Mouse (Mus musculus): ENCODE results near the gene Myo1d.
A peak's percentile ranks its signal among the peaks of the same experiment; 100 is the strongest.

The Myo1d gene

DNA sequence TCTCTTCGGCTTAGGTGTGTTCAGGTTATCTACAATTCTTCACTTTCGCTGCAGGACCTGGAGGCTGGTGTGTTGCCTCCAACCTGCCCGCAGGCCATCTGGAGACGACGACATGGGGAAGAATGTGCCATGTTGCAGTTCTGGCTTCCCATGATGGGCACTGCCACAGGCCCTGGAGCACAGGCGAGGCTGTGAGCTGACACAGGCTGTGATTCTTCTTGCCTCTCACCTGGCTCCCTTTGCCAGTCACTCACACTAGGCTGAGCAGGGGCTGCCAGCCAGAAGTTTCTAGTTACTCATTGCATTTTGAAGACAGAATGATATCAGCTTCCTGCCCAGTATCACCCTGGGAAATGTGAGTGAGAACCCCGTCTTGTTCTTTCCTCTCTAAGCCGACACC is 250.7 kb downstream of the Myo1d start:
- no peak for DNase-seq

DNA sequence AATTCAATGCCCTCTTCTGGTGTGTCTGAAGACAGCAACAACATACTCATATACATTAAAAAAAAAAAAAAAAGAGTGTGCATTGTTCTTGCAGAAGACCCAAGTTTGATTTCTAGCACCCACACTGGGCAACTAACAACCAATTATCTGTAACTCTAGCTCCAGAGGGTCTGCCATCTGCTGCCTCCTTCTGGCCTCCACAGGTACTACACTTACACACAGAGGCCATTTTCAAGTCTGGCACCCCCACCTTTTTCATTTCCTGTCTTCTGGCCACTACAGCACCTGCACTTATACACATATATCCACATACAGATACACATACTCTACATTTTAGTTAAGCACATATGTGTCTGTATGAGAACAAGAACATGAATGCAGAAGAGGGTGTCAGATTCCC is 252.1 kb downstream of the Myo1d start:
- DNase-seq: peak; percentile 65 to 66

DNA sequence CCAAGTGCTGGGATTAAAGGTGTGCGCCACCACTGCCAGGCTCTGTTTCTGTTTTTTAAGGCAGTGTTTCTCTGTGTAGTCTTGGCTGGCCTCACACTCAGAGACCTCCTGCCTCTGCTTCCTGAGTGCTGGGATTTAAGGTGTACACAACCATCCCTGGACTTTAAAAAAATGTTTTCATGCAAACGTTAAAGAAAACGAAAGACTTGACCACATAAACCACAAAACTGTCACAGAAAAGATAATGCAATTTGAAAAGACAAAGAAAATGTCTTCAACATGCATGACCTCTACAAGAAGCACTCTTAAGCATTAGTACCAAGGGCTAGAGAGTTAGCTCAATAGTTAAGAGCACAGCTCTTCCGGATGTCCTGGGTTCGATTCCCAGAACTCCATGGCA is 255.6 kb downstream of the Myo1d start:
- no peak for DNase-seq

GRCm38 (mm10) chr11:80523410-80523809 is 256.4 kb downstream of the Myo1d start:
- no peak for DNase-seq

GRCm38 (mm10) chr11:80522852-80523251 is 257.0 kb downstream of the Myo1d start:
- DNase-seq: no peak

- no peak for DNase-seq
Measured at GRCm38 (mm10) chr11:80521148-80521547, 258.7 kb downstream of the Myo1d start.

- no peak for DNase-seq
Measured at GRCm38 (mm10) chr11:80518421-80519367, 261.1 kb downstream of the Myo1d start.

DNA sequence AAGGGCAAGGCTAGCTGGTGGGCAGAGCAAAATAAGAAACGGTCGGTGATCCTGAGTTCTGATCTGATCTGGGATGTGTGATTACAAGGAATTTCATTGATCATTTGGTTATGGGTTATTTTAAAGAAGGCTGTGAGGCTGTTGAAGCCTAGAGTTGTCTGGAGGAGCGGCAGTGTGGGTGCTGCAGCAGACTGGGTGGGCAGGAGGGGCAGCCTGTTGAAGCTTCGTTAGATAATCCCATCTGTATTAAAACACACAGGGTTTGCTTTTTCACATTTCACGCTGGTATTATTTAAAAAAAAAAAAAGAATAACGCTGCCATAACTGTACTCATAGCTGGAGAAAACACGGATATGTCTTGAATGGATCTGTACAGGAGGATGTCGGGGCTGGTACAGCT is 263.9 kb downstream of the Myo1d start:
- DNase-seq: no peak

DNA sequence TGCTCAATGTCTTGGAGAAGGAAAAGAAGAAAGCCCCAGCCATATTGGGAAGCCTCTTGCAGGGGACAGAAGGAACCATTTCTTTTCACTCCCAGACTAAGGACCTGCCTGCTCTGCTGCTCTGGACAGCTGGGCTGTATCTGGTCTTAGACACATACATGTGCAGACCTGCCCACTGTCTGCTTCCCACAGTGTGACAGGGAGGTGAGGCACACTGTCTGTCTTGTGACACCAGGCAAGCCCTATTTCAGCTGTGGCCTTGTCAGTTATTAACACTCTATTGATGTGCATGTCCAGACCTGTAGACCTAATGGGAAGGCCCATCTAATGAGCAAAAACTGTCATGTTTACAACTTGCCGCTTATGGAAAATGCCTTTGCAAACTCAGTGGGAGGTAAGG is 264.5 kb downstream of the Myo1d start:
- no peak for DNase-seq

DNA sequence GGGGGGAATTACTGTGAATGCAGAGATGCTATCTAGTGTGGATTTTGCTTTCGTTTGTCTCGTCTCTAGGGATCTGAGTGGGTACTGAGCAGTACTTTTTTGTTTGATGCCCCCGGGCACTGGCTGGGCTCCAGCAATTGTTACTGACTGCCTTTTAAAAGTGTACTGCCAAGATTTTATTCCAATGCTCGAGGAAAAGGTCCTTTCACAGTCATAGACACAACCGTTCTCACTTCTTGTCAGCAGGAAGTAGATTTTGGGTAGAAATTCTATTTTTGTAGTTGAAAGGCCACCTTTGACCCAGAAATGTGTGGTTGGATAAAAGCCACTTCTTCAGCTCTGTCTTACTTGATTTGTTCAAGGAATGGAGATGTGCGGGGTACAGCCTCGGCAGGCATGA is 266.0 kb downstream of the Myo1d start:
- DNase-seq: peak; percentile 46

GRCm38 (mm10) chr11:80512313-80513056 is 267.3 kb downstream of the Myo1d start:
- peak; percentile 38 to 46 for DNase-seq

DNA sequence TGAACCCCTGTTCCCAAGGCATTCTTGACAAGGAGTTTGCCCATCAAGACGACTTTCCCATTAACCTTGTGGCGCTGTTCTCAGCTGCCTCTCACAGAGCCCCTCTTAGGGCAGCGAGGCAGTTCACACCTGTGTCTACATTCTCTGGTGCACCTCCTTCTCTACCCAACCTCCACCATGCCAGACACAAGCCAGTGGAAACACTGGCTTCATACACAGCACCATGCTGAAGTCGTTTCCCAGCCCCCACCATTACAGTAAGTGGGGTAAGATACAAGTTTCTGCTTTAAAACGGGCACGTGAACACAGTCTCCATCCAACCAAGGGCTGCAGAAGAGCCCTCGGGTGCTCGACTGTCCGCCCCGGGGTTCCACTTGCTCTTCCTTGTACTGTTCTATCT is 269.7 kb downstream of the Myo1d start:
- no peak for DNase-seq

DNA sequence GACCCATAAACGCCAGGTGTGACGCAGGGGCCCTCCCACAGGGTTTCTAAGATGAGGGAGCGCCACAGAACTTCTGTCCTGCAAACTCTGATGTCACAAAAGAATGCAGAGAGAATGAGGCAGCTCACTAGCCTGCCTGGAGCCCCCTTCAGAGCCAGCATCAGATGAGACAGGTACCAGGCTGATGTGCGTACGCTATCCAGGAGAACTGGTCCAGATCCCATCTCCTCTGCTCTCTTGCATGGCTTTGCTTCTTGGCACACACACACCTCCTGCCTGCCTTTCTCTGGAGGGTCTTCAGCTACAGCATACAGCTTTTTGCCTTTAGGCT is 270.7 kb downstream of the Myo1d start:
- peak in 1 of 2 experiments; percentile 81 for DNase-seq

DNA sequence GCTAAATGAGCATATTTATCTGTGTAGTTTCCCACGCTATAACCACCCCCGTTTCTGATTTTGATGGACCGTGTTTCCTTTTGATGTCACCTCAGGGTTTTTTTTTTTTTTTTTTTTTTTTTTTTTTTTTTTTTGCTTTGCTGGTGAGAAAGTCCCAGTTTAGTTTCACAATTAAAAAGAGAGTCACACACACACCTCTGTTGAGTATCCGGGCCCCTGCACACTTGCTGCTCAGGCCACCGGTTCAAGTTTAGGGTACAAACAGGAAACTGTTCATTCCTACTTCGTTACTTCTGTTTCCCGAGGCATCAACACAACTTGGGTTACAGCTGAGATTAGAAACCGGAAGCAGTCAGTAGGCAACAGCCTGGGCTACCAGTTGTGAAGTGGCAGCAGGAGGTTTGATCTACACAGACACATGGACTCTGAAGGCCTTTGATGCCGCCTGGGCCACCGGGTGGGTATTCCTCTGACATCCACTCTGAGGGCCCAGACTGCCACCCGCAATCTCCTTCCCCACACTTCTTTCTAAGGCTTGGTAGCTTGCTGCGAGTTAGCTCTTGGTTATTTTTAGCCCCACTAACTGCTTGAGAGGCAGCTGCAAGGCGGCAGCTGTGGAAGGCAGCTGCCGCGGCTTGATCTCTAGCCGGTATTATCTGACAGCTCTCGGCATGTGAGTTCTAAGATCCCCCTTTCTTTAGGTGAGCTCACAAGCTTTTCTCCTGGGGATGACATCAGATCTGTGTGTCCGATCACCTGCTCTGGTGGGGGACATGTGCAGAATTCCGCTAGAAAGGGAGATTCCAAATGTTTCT is 271.3 kb downstream of the Myo1d start:
- DNase-seq: peak; percentile 81 to 85

DNA sequence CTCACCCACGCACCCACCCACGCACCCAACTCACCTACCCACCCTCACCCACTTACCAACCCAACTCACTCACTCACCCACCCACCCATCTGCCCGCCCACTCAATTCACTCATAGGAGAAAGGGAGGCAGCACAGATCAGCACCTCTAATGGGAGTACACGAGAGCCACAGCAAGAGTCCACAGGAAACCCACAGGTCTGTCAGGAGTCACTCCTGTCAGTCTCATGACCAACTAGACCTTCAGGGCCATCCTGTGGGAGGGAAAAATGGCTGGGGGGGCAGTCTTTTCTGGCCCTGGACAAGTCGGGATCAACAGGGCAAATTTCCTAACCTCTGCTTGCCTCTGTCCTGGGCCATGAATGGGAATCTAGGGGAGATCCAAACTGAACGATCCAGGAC is 272.0 kb downstream of the Myo1d start:
- DNase-seq: peak; percentile 52 to 56

GRCm38 (mm10) chr11:80506483-80506882 is 273.3 kb downstream of the Myo1d start:
- no peak for DNase-seq

GRCm38 (mm10) chr11:80505581-80505980 is 274.2 kb downstream of the Myo1d start:
- DNase-seq: no peak

GRCm38 (mm10) chr11:80504519-80505385 is 275.1 kb downstream of the Myo1d start:
- no peak for DNase-seq

GRCm38 (mm10) chr11:80503726-80504452 is 275.9 kb downstream of the Myo1d start:
- DNase-seq: peak; percentile 51 to 56

DNA sequence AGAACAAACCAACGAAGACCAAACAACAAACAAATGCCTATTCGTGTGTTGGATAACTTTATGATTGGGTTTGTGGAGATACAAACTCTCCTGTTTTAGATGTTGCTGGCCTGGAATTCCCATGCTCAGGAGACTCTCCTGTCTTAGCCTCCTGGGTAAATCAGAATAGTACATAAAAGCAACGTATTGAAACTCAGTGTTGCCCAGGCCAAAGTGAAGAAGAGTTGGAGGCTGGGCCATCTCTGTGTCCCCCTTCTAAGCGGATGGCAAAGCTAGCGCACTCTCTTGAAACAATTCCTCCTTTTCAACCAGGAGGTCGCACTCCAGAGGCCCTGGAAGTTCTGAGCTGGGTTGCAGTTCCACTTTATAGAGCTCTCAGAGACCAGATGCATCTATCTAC is 276.5 kb downstream of the Myo1d start:
- no peak for DNase-seq

DNA sequence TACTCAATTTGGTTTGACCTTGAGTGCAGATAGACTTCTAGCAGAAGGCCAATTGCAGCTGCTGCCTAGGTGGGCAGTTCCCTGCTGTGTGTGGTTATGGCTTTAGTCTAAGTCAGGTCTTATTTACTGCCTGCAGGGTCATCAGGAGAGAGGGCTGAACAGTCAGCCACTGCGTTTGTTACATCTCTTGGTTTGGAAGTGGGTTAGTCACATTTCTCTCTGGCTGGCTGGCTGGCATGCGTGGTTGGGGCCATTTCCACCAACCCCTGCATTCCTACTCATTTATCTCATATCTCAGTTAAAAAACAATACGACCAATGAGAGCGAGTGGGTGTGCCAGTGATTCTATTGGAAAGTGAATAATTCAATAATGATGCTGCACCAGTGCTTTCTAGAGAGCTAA is 280.3 kb downstream of the Myo1d start:
- DNase-seq: no peak
